ENCODE assay signal across 8 mouse cellular contexts in the genomic region with DNA sequence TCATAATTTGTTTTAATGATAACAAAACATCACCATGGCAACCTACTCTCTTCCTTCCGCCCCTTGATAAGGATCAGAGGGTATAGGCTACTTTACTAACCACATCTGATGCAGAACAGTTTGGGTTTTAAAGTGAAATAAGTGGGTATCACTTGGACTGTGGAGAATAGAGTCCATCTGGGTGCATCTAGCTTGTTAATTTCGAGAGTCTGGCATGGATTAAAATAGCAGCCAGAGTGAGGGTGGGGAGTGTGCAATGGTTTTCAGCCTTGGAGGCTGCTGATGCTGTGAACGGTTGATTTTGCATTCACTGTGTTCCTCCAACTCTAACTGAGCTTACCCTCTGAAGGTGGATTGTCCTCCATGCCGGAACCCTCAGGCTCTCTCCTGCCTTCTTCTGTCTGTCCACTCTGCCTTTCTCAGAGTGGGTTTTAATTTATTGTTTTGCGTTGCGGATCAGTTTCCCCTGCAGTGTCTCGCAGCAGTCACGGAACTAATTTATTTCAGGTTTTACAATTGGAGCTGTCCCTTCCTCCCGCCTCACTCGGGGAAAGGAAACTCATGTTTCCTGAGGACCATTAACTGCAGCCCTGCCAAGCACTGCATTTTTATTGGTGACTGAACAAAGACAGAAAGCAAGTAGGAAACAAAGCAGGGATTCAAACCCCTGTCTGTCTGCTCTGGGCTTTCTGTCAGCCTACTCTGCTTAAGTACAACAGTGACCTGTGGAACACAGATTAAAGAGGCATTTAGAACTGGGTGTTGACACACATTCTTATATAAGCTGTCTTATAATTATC. TPM values are rescaled to one million over a fixed set of nuclear protein-coding genes. Genes with fewer than 3 reads are reported as not detected.
DNase-seq lines count a peak whose midpoint lies in the region; ATAC-seq and TF ChIP-seq lines count a peak whose summit lies in the region.

No protein-coding gene starts in this region.

- H3K4me1 ChIP-seq in heart, embryonic 14.5 days (ENCODE audit: control insufficient read depth in 2 of 2, insufficient read depth in 2 of 2, low read length in 2 of 2), result peaks cover 37 to 84% of the 10 kb centered on the region in 2 experiments
- H3K4me1 ChIP-seq in forebrain, embryonic 11.5 days (replicated peaks; ENCODE audit: control insufficient read depth, insufficient read depth, low read length), result peaks cover 43% of the 10 kb centered on the region
- peaks cover 27% of the 10 kb centered on the region for H3K4me1 ChIP-seq in olfactory bulb, adult 2 months (ENCODE audit: control insufficient read depth, insufficient read depth, low read length)

- TF ChIP-seq POLR2A in olfactory bulb, adult 2 months (IDR thresholded peaks at IDR 0.05; ENCODE audit: insufficient read depth, low read depth, low read length), result no peak

- no peak for ATAC-seq in heart, embryonic 14.5 days (ENCODE audit: insufficient number of reproducible peaks, insufficient read depth, low FRiP score, low read depth)
- 0 out of 2 replicates have a peak, but pooled peaks have one; percentile 8 for ATAC-seq in forebrain, embryonic 11.5 days (replicated peaks; ENCODE audit: low FRiP score)

- H3K27me3 ChIP-seq in heart, embryonic 14.5 days (ENCODE audit: control insufficient read depth, insufficient read depth, low read length), result no peaks in the 10 kb centered on the region
- no peaks in the 10 kb centered on the region for H3K27me3 ChIP-seq in forebrain, embryonic 11.5 days (ENCODE audit: control insufficient read depth, insufficient read depth, low read length)

- H3K9me3 ChIP-seq in heart, embryonic 14.5 days (ENCODE audit: control insufficient read depth, low read length), result no peaks in the 10 kb centered on the region
- H3K9me3 ChIP-seq in forebrain, embryonic 11.5 days (ENCODE audit: control insufficient read depth, low read length), result peaks cover 3% of the 10 kb centered on the region; the same call in 1 of the 2 replicates

- DNase-seq in heart, postnatal 14 days, result no peak
- DNase-seq in CD4-positive helper T cell, adult 2 months (ENCODE audit: low read depth, low spot score), result peak; percentile 80
- no peak for DNase-seq in forebrain, embryonic 11.5 days (ENCODE audit: low spot score)
- peak; percentile 46 to 49 for DNase-seq in kidney, postnatal 36 days
- no peak for DNase-seq in adrenal gland, postnatal 25 days
- no peak for DNase-seq in thymus, postnatal 4 days

- intact Hi-C loops in heart, postnatal 14 days (cut with DNase I), result no loop called here

- no peak for TF ChIP-seq CTCF in olfactory bulb, adult 2 months (IDR thresholded peaks at IDR 0.05; ENCODE audit: insufficient read depth, low read depth, low read length)

- peak overlapping the region; percentile 36; the same call in 1 of the 2 replicates for H3K4me2 ChIP-seq in heart, embryonic 14.5 days (ENCODE audit: low read length)
- H3K4me2 ChIP-seq in forebrain, embryonic 11.5 days (ENCODE audit: low read depth, low read length, severe bottlenecking), result peak overlapping the region; percentile 24; the same call in 1 of the 2 replicates

- H3K27ac ChIP-seq in heart, embryonic 14.5 days (replicated peaks in 1 of 2; ENCODE audit: control insufficient read depth in 1 of 2, insufficient read depth in 1 of 2, low read depth in 2 of 2, low read length in 2 of 2), result peak overlapping the region in 1 of 2 experiments; percentile 49; a peak in 2 of 4 replicates
- peak overlapping the region; percentile 60 for H3K27ac ChIP-seq in forebrain, embryonic 11.5 days (ENCODE audit: low read depth, low read length)
- H3K27ac ChIP-seq in olfactory bulb, adult 2 months (ENCODE audit: insufficient read depth, low read depth, low read length), result peak overlapping the region; percentile 63

- WGBS in heart, embryonic 14.5 days, result 44% methylated on average over 10 of the region's 10 CpGs
- 18% methylated on average over 10 of the region's 10 CpGs for WGBS in forebrain, embryonic 11.5 days
- 11% methylated on average over 10 of the region's 10 CpGs for WGBS in olfactory bulb, adult 2 months

- no peak overlapping the region for H3K9ac ChIP-seq in heart, embryonic 14.5 days (ENCODE audit: low read length)
- H3K9ac ChIP-seq in forebrain, embryonic 11.5 days (ENCODE audit: low read length), result no peak overlapping the region

- no peaks in the 10 kb centered on the region for H3K36me3 ChIP-seq in heart, embryonic 14.5 days (ENCODE audit: control insufficient read depth, insufficient read depth, low read length)
- no peaks in the 10 kb centered on the region for H3K36me3 ChIP-seq in forebrain, embryonic 11.5 days (ENCODE audit: control insufficient read depth, insufficient read depth, low read length)

- no peak overlapping the region for H3K4me3 ChIP-seq in heart, embryonic 14.5 days (ENCODE audit: control insufficient read depth in 1 of 2, insufficient read depth in 1 of 2, low read depth in 1 of 2, low read length in 2 of 2)
- no peak overlapping the region for H3K4me3 ChIP-seq in forebrain, embryonic 11.5 days (ENCODE audit: low read depth, low read length)
- peak overlapping the region; percentile 6; the same call in 1 of the 2 replicates for H3K4me3 ChIP-seq in olfactory bulb, adult 2 months (ENCODE audit: insufficient read depth, low read depth, low read length)

RNA-seq across cellular contexts. Expression of a gene that starts 40.4 kb away (rescaled TPM):
- polyA plus RNA-seq in heart, embryonic 14.5 days (2014; fragmentation: Nextera tagmentation; extraction: Ambion mirVana), result 83.8 and 85.3 TPM in 2 replicates
- 10 to 100 TPM; 48.7 to 54.9 TPM for total RNA-seq in heart, postnatal 14 days (2021)
- polyA plus RNA-seq in forebrain, embryonic 11.5 days (2014; fragmentation: Nextera tagmentation; extraction: Ambion mirVana), result 288 and 296 TPM in 2 replicates
- polyA plus RNA-seq in olfactory bulb, adult 2 months (2012; ENCODE audit: insufficient read depth, insufficient read length, low replicate concordance, missing spikeins), result 171 TPM in 1 of 2 replicates, not detected in the other
- 39.2 and 39.4 TPM in 2 replicates for total RNA-seq in adrenal gland, postnatal 25 days (2021)

Comparison
In these comparisons a context has a peak if more than half of its experiments do, and no peak if none do; other contexts are left out.
1. DNase-seq: peak in CD4-positive helper T cell, adult 2 months (single experiment) and kidney, postnatal 36 days (2 of 2); none in heart, postnatal 14 days (0 of 2), forebrain, embryonic 11.5 days (single experiment), adrenal gland, postnatal 25 days (single experiment) and thymus, postnatal 4 days (single experiment).